In the genomic region with DNA sequence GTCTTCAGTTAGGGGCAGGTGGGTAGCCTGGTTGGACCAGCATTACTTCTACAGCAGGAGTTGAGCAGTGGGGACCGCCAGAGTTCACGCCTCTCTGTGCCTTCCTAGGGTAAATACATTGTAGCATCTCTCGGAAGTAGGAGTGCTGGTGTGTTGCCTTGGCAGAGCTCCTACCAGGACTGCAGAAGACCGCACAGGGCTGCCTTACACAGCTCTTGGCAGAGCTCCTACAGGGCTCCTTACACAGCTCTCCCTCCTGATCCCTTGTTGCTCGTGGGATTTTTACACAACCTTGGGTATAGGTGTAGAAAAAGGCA, we compare ENCODE assay signal across 30 mouse cellular contexts. TPM values are rescaled to one million over a fixed set of nuclear protein-coding genes. Genes with fewer than 3 reads are reported as not detected.
DNase-seq lines count a peak whose midpoint lies in the region; ATAC-seq and TF ChIP-seq lines count a peak whose summit lies in the region.
"Had no signal": no experiment of that assay in that cellular context is flagged by ENCODE, and none has a peak within 500 bp of the region (broad histone marks: within the 10 kb centered on the region; RNA-seq: fewer than 3 reads in every experiment).

No protein-coding gene starts in this region.

- TF ChIP-seq CTCF in liver, adult 2 months (IDR thresholded peaks at IDR 0.05; ENCODE audit: low read depth, low read length): no peak
- no peak for TF ChIP-seq CTCF in G1E (IDR thresholded peaks at IDR 0.05; ENCODE audit: low read depth, low read length)
- no peak for TF ChIP-seq CTCF in stomach, postnatal 0 days (IDR thresholded peaks at IDR 0.05; ENCODE audit: low read depth)

- H3K27ac ChIP-seq in liver, adult 2 months (replicated peaks; ENCODE audit: insufficient read depth, low read depth, low read length): peak overlapping the region; percentile 70
- no peak overlapping the region for H3K27ac ChIP-seq in liver, embryonic 11.5 days (ENCODE audit: low read depth, low read length)
- H3K27ac ChIP-seq in stomach, postnatal 0 days (replicated peaks): peak overlapping the region; percentile 35; the same call in 1 of the 2 replicates
- H3K27ac ChIP-seq: heart, adult 2 months; heart, embryonic 13.5 days; hindbrain, embryonic 10.5 days; hindbrain, embryonic 15.5 days; intestine, embryonic 15.5 days; midbrain, embryonic 12.5 days; neural tube, embryonic 12.5 days had no signal

- no peak overlapping the region for H3K4me2 ChIP-seq in liver, embryonic 11.5 days
- no peak overlapping the region for H3K4me2 ChIP-seq in stomach, postnatal 0 days (replicated peaks; ENCODE audit: low read depth)
- H3K4me2 ChIP-seq: heart, embryonic 13.5 days; hindbrain, embryonic 15.5 days; intestine, embryonic 15.5 days; liver, embryonic 15.5 days; midbrain, embryonic 12.5 days; neural tube, embryonic 12.5 days had no signal

- no peak for TF ChIP-seq POLR2A in liver, adult 2 months (IDR thresholded peaks at IDR 0.05; ENCODE audit: extremely low read depth, insufficient read depth, low read length)

- H3K4me3 ChIP-seq in liver, adult 2 months (ENCODE audit: insufficient read depth, low read depth, low read length): no peak overlapping the region
- no peak overlapping the region for H3K4me3 ChIP-seq in liver, embryonic 11.5 days (ENCODE audit: low read depth, low read length)
- peak overlapping the region; percentile 67; the same call in 1 of the 2 replicates for H3K4me3 ChIP-seq in G1E (ENCODE audit: low read depth, low read length)
- H3K4me3 ChIP-seq in stomach, postnatal 0 days (ENCODE audit: low read depth, low read length): no peak overlapping the region
- H3K4me3 ChIP-seq: gastrocnemius, adult 2 months; heart, adult 2 months; heart, embryonic 13.5 days; hindbrain, embryonic 10.5 days; hindbrain, embryonic 15.5 days; intestine, embryonic 15.5 days; liver, embryonic 15.5 days; midbrain, embryonic 12.5 days; myocyte; neural tube, embryonic 12.5 days had no signal

- H3K27me3 ChIP-seq in liver, adult 2 months (ENCODE audit: control insufficient read depth, insufficient read depth, low read length): no peaks in the 10 kb centered on the region
- H3K27me3 ChIP-seq in liver, embryonic 11.5 days (replicated peaks; ENCODE audit: control insufficient read depth, insufficient read depth, low read length): no peaks in the 10 kb centered on the region
- H3K27me3 ChIP-seq in G1E (ENCODE audit: insufficient read depth, low read length): no peaks in the 10 kb centered on the region
- H3K27me3 ChIP-seq in stomach, postnatal 0 days (ENCODE audit: control insufficient read depth, insufficient read depth, low read length): no peaks in the 10 kb centered on the region
- H3K27me3 ChIP-seq: heart, embryonic 13.5 days; hindbrain, embryonic 15.5 days; intestine, embryonic 15.5 days; liver, embryonic 15.5 days; midbrain, embryonic 12.5 days; neural tube, embryonic 12.5 days had no signal

- WGBS in liver, adult 2 months: 19% methylated on average over 5 of the region's 5 CpGs
- WGBS in liver, embryonic 11.5 days: 83% methylated on average over 5 of the region's 5 CpGs
- 47% methylated on average over 5 of the region's 5 CpGs for WGBS in stomach, postnatal 0 days

- DNase-seq in cerebellum, postnatal 14 days: peak; percentile 19 to 36
- DNase-seq in cerebellum, adult 8-10 months: no peak
- peak; percentile 47 for DNase-seq in liver, adult 2 months (ENCODE audit: extremely low read depth, low read depth, low spot score)
- no peak for DNase-seq in liver, embryonic 11.5 days (ENCODE audit: low spot score)
- DNase-seq in G1E (ENCODE audit: low spot score): no peak
- no peak for DNase-seq in stomach, postnatal 0 days (ENCODE audit: low spot score)
- DNase-seq in Muller cell, postnatal 12 days (ENCODE audit: inconsistent ontology term): no peak
- DNase-seq: adrenal gland, postnatal 25 days; cerebellum, adult 9-10 months; gastrocnemius, adult 2 months; gastrocnemius, postnatal 36 days; heart, adult 2 months; heart, postnatal 10 days; kidney, adult 8-10 months; kidney, postnatal 10 days; layer of hippocampus, postnatal 36 days; left cerebral cortex, postnatal 4 days; right cerebral cortex, adult 18-20 months; spleen, adult 18-20 months; thymus, postnatal 14 days had no signal

- no peak for ATAC-seq in liver, embryonic 11.5 days (replicated peaks; ENCODE audit: low FRiP score)
- ATAC-seq in G1E (ENCODE audit: extremely low read depth, insufficient number of reproducible peaks, low FRiP score, poor library complexity, severe bottlenecking): no peak
- ATAC-seq in stomach, postnatal 0 days (ENCODE audit: low FRiP score, low TSS enrichment): peak; percentile 41; the same call in 1 of the 2 replicates
- ATAC-seq in erythroid progenitor cell, adult 5-6 weeks (replicated peaks; ENCODE audit: low FRiP score, poor library complexity, severe bottlenecking): no peak
- ATAC-seq: forebrain, embryonic 14.5 days; intestine, embryonic 15.5 days had no signal

- TF ChIP-seq EP300 in stomach, postnatal 0 days (optimal IDR thresholded peaks at IDR 0.05): no peak

- no peaks in the 10 kb centered on the region for H3K36me3 ChIP-seq in liver, adult 2 months (ENCODE audit: control insufficient read depth, insufficient read depth, low read length)
- H3K36me3 ChIP-seq in liver, embryonic 11.5 days (ENCODE audit: control insufficient read depth, insufficient read depth, low read length): no peaks in the 10 kb centered on the region
- peaks cover 52% of the 10 kb centered on the region for H3K36me3 ChIP-seq in G1E (replicated peaks)
- no peaks in the 10 kb centered on the region for H3K36me3 ChIP-seq in stomach, postnatal 0 days (ENCODE audit: control insufficient read depth, insufficient read depth, low read length)
- H3K36me3 ChIP-seq: hindbrain, embryonic 15.5 days had no signal

- H3K4me1 ChIP-seq in liver, adult 2 months (ENCODE audit: control insufficient read depth, insufficient read depth, low read length): peaks cover 52% of the 10 kb centered on the region
- H3K4me1 ChIP-seq in liver, embryonic 11.5 days (replicated peaks; ENCODE audit: control insufficient read depth, insufficient read depth, low read length): peaks cover 13% of the 10 kb centered on the region
- peaks cover 62% of the 10 kb centered on the region for H3K4me1 ChIP-seq in G1E (ENCODE audit: insufficient read depth, low read depth, low read length)
- H3K4me1 ChIP-seq in stomach, postnatal 0 days (replicated peaks; ENCODE audit: control insufficient read depth, insufficient read depth): peaks cover 6% of the 10 kb centered on the region; the same call in 1 of the 2 replicates
- H3K4me1 ChIP-seq: hindbrain, embryonic 10.5 days; hindbrain, embryonic 15.5 days; neural tube, embryonic 12.5 days had no signal

- H3K9me3 ChIP-seq in liver, embryonic 11.5 days (ENCODE audit: control insufficient read depth, low read length): no peaks in the 10 kb centered on the region; the same call in none of the 2 replicates
- peaks cover 7% of the 10 kb centered on the region for H3K9me3 ChIP-seq in G1E (replicated peaks)
- no peaks in the 10 kb centered on the region for H3K9me3 ChIP-seq in stomach, postnatal 0 days (ENCODE audit: control insufficient read depth, low read length)
- H3K9me3 ChIP-seq: heart, embryonic 13.5 days; hindbrain, embryonic 15.5 days; intestine, embryonic 15.5 days; liver, embryonic 15.5 days had no signal

- peaks cover 33% of the 10 kb centered on the region for H3K79me2 ChIP-seq in liver, adult 2 months (ENCODE audit: control insufficient read depth, insufficient read depth, low read length)

- peak overlapping the region; percentile 14 for H3K9ac ChIP-seq in liver, adult 2 months (ENCODE audit: low read depth, low read length)
- H3K9ac ChIP-seq in liver, embryonic 11.5 days (ENCODE audit: low read depth, low read length): no peak overlapping the region
- no peak overlapping the region for H3K9ac ChIP-seq in stomach, postnatal 0 days (ENCODE audit: low read length)
- H3K9ac ChIP-seq: heart, embryonic 13.5 days; hindbrain, embryonic 15.5 days; intestine, embryonic 15.5 days; liver, embryonic 15.5 days; midbrain, embryonic 12.5 days; neural tube, embryonic 12.5 days had no signal

RNA-seq across cellular contexts. Expression of gene Aco1, which starts 15.3 kb away (rescaled TPM):
- total RNA-seq in liver, adult 2 months (2014; rRNA removed): 173 and 178 TPM in 2 replicates
- polyA plus RNA-seq in liver, adult 2 months (2012; rRNA removed): 112 and 125 TPM in 2 replicates
- polyA plus RNA-seq in liver, embryonic 11.5 days (2014; fragmentation: Nextera tagmentation; extraction: Ambion mirVana): 36.7 and 42.1 TPM in 2 replicates
- total RNA-seq in G1E (2014; fragmentation: Nextera tagmentation): 133 and 144 TPM in 2 replicates
- total RNA-seq in G1E (2017): 119 and 120 TPM in 2 replicates
- 28.4 and 34.1 TPM in 2 replicates for polyA plus RNA-seq in G1E (2012)
- polyA plus RNA-seq in stomach, postnatal 0 days (2015; fragmentation: Nextera tagmentation; extraction: Ambion mirVana): 33.2 and 35.9 TPM in 2 replicates
- total RNA-seq in erythroid progenitor cell, adult 5-6 weeks (2015; ENCODE audit: low replicate concordance): 6.1 and 7.1 TPM in 2 replicates
- total RNA-seq in erythroid progenitor cell, adult 5-6 weeks (2017; ENCODE audit: low replicate concordance): 4.7 and 7.6 TPM in 2 replicates

Comparison
In these comparisons a context has a peak if more than half of its experiments do, and no peak if none do; other contexts are left out.
1. DNase-seq: peak in cerebellum, postnatal 14 days (2 of 2) and liver, adult 2 months (single experiment); none in cerebellum, adult 8-10 months (single experiment), liver, embryonic 11.5 days (single experiment), G1E (single experiment), stomach, postnatal 0 days (single experiment) and Muller cell, postnatal 12 days (single experiment).